Mouse (Mus musculus): Measurements from ENCODE around the gene Necap1. TPM values are rescaled to one million over a fixed set of nuclear protein-coding genes. Genes with fewer than 3 reads are reported as not detected.

The Necap1 gene
- total RNA-seq, 1 experiment = 40.4 TPM

- DNase-seq (ENCODE audit: low read depth, low spot score) = no peak
- no peak overlapping the region for H3K9ac ChIP-seq (ENCODE audit: insufficient read depth, low read depth, low read length, poor library complexity, severe bottlenecking)
- H3K9me3 ChIP-seq (ENCODE audit: control insufficient read depth, insufficient read depth, low read depth, low read length) = no peaks in the 10 kb centered on the region
- TF ChIP-seq ZC3H11A (IDR thresholded peaks at IDR 0.05; ENCODE audit: borderline replicate concordance, low read depth, low read length) (no peak), HCFC1 (IDR thresholded peaks at IDR 0.05; ENCODE audit: borderline replicate concordance, insufficient read depth, low read length) (no peak), ZNF384 (IDR thresholded peaks at IDR 0.05; ENCODE audit: low read depth, low read length) (no peak), MAFK (IDR thresholded peaks at IDR 0.05; ENCODE audit: insufficient read depth, low read depth, low read length) (no peak), CHD2 (IDR thresholded peaks at IDR 0.05; ENCODE audit: low read depth, low read length) (no peak)
- peaks cover 0 to 5% of the 10 kb centered on the region in 2 experiments; a peak in 1 of 4 replicates for H3K4me1 ChIP-seq (ENCODE audit: control insufficient read depth in 2 of 2, insufficient read depth in 2 of 2, low read length in 2 of 2, poor library complexity in 1 of 2)
- no peak overlapping the region for H3K4me3 ChIP-seq (ENCODE audit: insufficient read depth in 1 of 2, low read depth in 1 of 2, low read length in 2 of 2, poor library complexity in 1 of 2, severe bottlenecking in 1 of 2)
- no peak overlapping the region for H3K27ac ChIP-seq (ENCODE audit: insufficient read depth, low read depth, low read length, poor library complexity, severe bottlenecking)
- in situ Hi-C loops (cut with MboI; ENCODE audit: low sequenced_read_pairs in 2 of 2, unreplicated experiment in 2 of 2) = no loop called here
- H3K36me3 ChIP-seq (ENCODE audit: control insufficient read depth, insufficient read depth, low read length, poor library complexity, severe bottlenecking) = no peaks in the 10 kb centered on the region
These were observed 41.4 kb upstream of the Necap1 start for GRCm38 (mm10) chr6:122832880-122833279.

- Histone ChIP-seq H3K9me3 (ENCODE audit: control insufficient read depth, insufficient read depth, low read depth, low read length) (no peaks in the 10 kb centered on the region), H3K4me3 (ENCODE audit: insufficient read depth in 1 of 2, low read depth in 1 of 2, low read length in 2 of 2, poor library complexity in 1 of 2, severe bottlenecking in 1 of 2) (no peak overlapping the region), H3K9ac (ENCODE audit: insufficient read depth, low read depth, low read length, poor library complexity, severe bottlenecking) (no peak overlapping the region), H3K36me3 (ENCODE audit: control insufficient read depth, insufficient read depth, low read length, poor library complexity, severe bottlenecking) (peaks cover under 1% of the 10 kb centered on the region; the same call in 1 of the 2 replicates), H3K27ac (ENCODE audit: insufficient read depth, low read depth, low read length, poor library complexity, severe bottlenecking) (no peak overlapping the region), H3K4me1 (ENCODE audit: control insufficient read depth in 2 of 2, insufficient read depth in 2 of 2, low read length in 2 of 2, poor library complexity in 1 of 2) (peaks cover 0 to 5% of the 10 kb centered on the region in 2 experiments; a peak in 1 of 4 replicates)
- in situ Hi-C loops (cut with MboI; ENCODE audit: low sequenced_read_pairs in 2 of 2, unreplicated experiment in 2 of 2) = no loop called here
- DNase-seq (ENCODE audit: low read depth, low spot score) = no peak
- TF ChIP-seq MAFK (IDR thresholded peaks at IDR 0.05; ENCODE audit: insufficient read depth, low read depth, low read length) (no peak), ZC3H11A (IDR thresholded peaks at IDR 0.05; ENCODE audit: borderline replicate concordance, low read depth, low read length) (no peak), HCFC1 (IDR thresholded peaks at IDR 0.05; ENCODE audit: borderline replicate concordance, insufficient read depth, low read length) (no peak), CHD2 (IDR thresholded peaks at IDR 0.05; ENCODE audit: low read depth, low read length) (no peak), ZNF384 (IDR thresholded peaks at IDR 0.05; ENCODE audit: low read depth, low read length) (no peak)
These were observed 39.9 kb upstream of the Necap1 start for GRCm38 (mm10) chr6:122834365-122834764.

- Histone ChIP-seq H3K9ac (ENCODE audit: insufficient read depth, low read depth, low read length, poor library complexity, severe bottlenecking) (no peak overlapping the region), H3K4me3 (ENCODE audit: insufficient read depth in 1 of 2, low read depth in 1 of 2, low read length in 2 of 2, poor library complexity in 1 of 2, severe bottlenecking in 1 of 2) (no peak overlapping the region), H3K9me3 (ENCODE audit: control insufficient read depth, insufficient read depth, low read depth, low read length) (no peaks in the 10 kb centered on the region), H3K36me3 (ENCODE audit: control insufficient read depth, insufficient read depth, low read length, poor library complexity, severe bottlenecking) (peaks cover 2% of the 10 kb centered on the region; the same call in 1 of the 2 replicates), H3K4me1 (ENCODE audit: control insufficient read depth in 2 of 2, insufficient read depth in 2 of 2, low read length in 2 of 2, poor library complexity in 1 of 2) (peaks cover 0 to 5% of the 10 kb centered on the region in 2 experiments; a peak in 1 of 4 replicates), H3K27ac (ENCODE audit: insufficient read depth, low read depth, low read length, poor library complexity, severe bottlenecking) (no peak overlapping the region)
- DNase-seq (ENCODE audit: low read depth, low spot score) = no peak
- TF ChIP-seq ZNF384 (IDR thresholded peaks at IDR 0.05; ENCODE audit: low read depth, low read length) = no peak
- in situ Hi-C loops (cut with MboI; ENCODE audit: low sequenced_read_pairs in 2 of 2, unreplicated experiment in 2 of 2) = no loop called here
These were observed 37.3 kb upstream of the Necap1 start for GRCm38 (mm10) chr6:122836974-122837373.

- H3K4me1 ChIP-seq (ENCODE audit: control insufficient read depth in 2 of 2, insufficient read depth in 2 of 2, low read length in 2 of 2, poor library complexity in 1 of 2) = peaks cover 0 to 3% of the 10 kb centered on the region in 2 experiments; a peak in 1 of 4 replicates
- no peak overlapping the region for H3K4me3 ChIP-seq (ENCODE audit: insufficient read depth in 1 of 2, low read depth in 1 of 2, low read length in 2 of 2, poor library complexity in 1 of 2, severe bottlenecking in 1 of 2)
- in situ Hi-C loops (cut with MboI; ENCODE audit: low sequenced_read_pairs in 2 of 2, unreplicated experiment in 2 of 2) = no loop called here
- H3K9me3 ChIP-seq (ENCODE audit: control insufficient read depth, insufficient read depth, low read depth, low read length) = no peaks in the 10 kb centered on the region
- TF ChIP-seq HCFC1 (IDR thresholded peaks at IDR 0.05; ENCODE audit: borderline replicate concordance, insufficient read depth, low read length) (no peak), ZNF384 (IDR thresholded peaks at IDR 0.05; ENCODE audit: low read depth, low read length) (no peak), ZC3H11A (IDR thresholded peaks at IDR 0.05; ENCODE audit: borderline replicate concordance, low read depth, low read length) (no peak), MAFK (IDR thresholded peaks at IDR 0.05; ENCODE audit: insufficient read depth, low read depth, low read length) (no peak)
- H3K27ac ChIP-seq (ENCODE audit: insufficient read depth, low read depth, low read length, poor library complexity, severe bottlenecking) = no peak overlapping the region
- H3K36me3 ChIP-seq (ENCODE audit: control insufficient read depth, insufficient read depth, low read length, poor library complexity, severe bottlenecking) = peaks cover 2% of the 10 kb centered on the region; the same call in 1 of the 2 replicates
- H3K9ac ChIP-seq (ENCODE audit: insufficient read depth, low read depth, low read length, poor library complexity, severe bottlenecking) = no peak overlapping the region
- no peak for DNase-seq (ENCODE audit: low read depth, low spot score)
These were observed 36.7 kb upstream of the Necap1 start for GRCm38 (mm10) chr6:122837539-122837938.

GRCm38 (mm10) chr6:122843759-122844158, 30.5 kb upstream of the Necap1 start:
- Histone ChIP-seq H3K9ac (ENCODE audit: insufficient read depth, low read depth, low read length, poor library complexity, severe bottlenecking) (no peak overlapping the region), H3K27ac (ENCODE audit: insufficient read depth, low read depth, low read length, poor library complexity, severe bottlenecking) (no peak overlapping the region), H3K9me3 (ENCODE audit: control insufficient read depth, insufficient read depth, low read depth, low read length) (no peaks in the 10 kb centered on the region), H3K4me1 (ENCODE audit: control insufficient read depth in 2 of 2, insufficient read depth in 2 of 2, low read length in 2 of 2, poor library complexity in 1 of 2) (no peaks in the 10 kb centered on the region), H3K4me3 (ENCODE audit: insufficient read depth in 1 of 2, low read depth in 1 of 2, low read length in 2 of 2, poor library complexity in 1 of 2, severe bottlenecking in 1 of 2) (no peak overlapping the region), H3K36me3 (ENCODE audit: control insufficient read depth, insufficient read depth, low read length, poor library complexity, severe bottlenecking) (peaks cover 2% of the 10 kb centered on the region; the same call in 1 of the 2 replicates)
- TF ChIP-seq ZC3H11A (IDR thresholded peaks at IDR 0.05; ENCODE audit: borderline replicate concordance, low read depth, low read length) (no peak), HCFC1 (IDR thresholded peaks at IDR 0.05; ENCODE audit: borderline replicate concordance, insufficient read depth, low read length) (no peak), MAFK (IDR thresholded peaks at IDR 0.05; ENCODE audit: insufficient read depth, low read depth, low read length) (no peak), CHD2 (IDR thresholded peaks at IDR 0.05; ENCODE audit: low read depth, low read length) (no peak), ZNF384 (IDR thresholded peaks at IDR 0.05; ENCODE audit: low read depth, low read length) (no peak)
- no peak for DNase-seq (ENCODE audit: low read depth, low spot score)
- in situ Hi-C loops (cut with MboI; ENCODE audit: low sequenced_read_pairs in 2 of 2, unreplicated experiment in 2 of 2) = no loop called here

All from ES-E14 (cell line).